Mouse (Mus musculus): ENCODE results near the gene Ptprn2. TPM values are rescaled to one million over a fixed set of nuclear protein-coding genes. Genes with fewer than 3 reads are reported as not detected.
A peak's percentile ranks its signal among the peaks of the same experiment; 100 is the strongest.

The Ptprn2 gene
- polyA plus RNA-seq, 1 experiment from 2014 or later = 0.30 TPM

DNA sequence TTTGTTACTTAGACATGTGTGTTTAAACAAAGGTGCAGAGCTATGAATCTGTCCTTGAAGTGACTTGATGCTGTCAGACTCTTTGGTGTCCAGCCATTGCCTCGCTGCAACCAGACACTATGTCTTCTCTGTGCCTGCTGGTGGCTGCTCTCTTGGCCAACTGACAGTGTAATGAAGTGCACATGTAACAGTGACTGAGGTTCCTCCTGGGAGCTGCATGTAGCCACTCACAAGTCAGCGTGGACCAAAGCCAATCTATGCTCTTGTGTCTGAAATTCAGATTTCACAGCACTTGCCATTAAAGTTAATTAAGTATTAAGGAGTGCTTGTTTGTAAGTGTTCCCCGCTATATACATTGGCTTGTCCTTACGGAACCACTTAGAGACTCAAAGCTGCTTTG is 537.7 kb downstream of the Ptprn2 start:
- WGBS = 58% methylated on average over 4 of the region's 4 CpGs
- Histone ChIP-seq H3K36me3 (ENCODE audit: insufficient read depth) (no peaks in the 10 kb centered on the region), H3K9me3 (ENCODE audit: low read depth, low read length) (no peaks in the 10 kb centered on the region), H3K4me3 (ENCODE audit: low read depth, low read length) (no peak overlapping the region), H3K4me2 (no peak overlapping the region), H3K27ac (ENCODE audit: low read depth) (no peak overlapping the region), H3K4me1 (ENCODE audit: insufficient read depth) (peaks cover 8% of the 10 kb centered on the region; the same call in 1 of the 2 replicates), H3K27me3 (ENCODE audit: insufficient read depth, low read length) (no peaks in the 10 kb centered on the region), H3K9ac (no peak overlapping the region)
- DNase-seq (peak; percentile 76), ATAC-seq (ENCODE audit: insufficient read depth) (peak; percentile 83; the same call in 1 of the 2 replicates)
- no peak for TF ChIP-seq CTCF (IDR thresholded peaks at IDR 0.05; ENCODE audit: low read depth)

DNA sequence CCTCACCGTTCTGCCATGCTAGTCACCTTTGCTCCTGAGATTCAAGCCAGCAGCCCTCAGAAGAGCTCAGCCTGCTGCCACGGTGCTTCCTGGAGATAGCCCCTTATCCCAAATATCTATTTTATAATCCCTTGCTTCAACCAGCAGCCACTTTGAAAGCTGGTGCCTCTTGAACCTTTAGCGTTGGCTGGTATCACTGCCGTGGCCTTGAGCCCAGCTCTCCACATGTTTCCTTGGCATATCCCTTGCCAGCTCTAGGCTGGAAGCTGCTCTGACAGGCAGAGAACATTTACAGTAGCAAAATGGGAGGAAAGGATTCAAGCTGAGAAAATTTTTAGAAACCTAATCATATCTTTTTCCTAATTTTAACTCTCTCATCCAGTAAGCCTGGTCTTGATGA is 539.4 kb downstream of the Ptprn2 start:
- no peak for TF ChIP-seq CTCF (IDR thresholded peaks at IDR 0.05; ENCODE audit: low read depth)
- DNase-seq (no peak), ATAC-seq (ENCODE audit: insufficient read depth) (no peak)
- peaks cover 8% of the 10 kb centered on the region; the same call in 1 of the 2 replicates for H3K4me1 ChIP-seq (ENCODE audit: insufficient read depth)
- 61% methylated on average over 4 of the region's 4 CpGs for WGBS
- no peaks in the 10 kb centered on the region for H3K9me3 ChIP-seq (ENCODE audit: low read depth, low read length)
- H3K36me3 ChIP-seq (ENCODE audit: insufficient read depth) = no peaks in the 10 kb centered on the region
- H3K9ac ChIP-seq = no peak overlapping the region
- no peak overlapping the region for H3K4me2 ChIP-seq
- H3K27ac ChIP-seq (ENCODE audit: low read depth) = no peak overlapping the region
- H3K4me3 ChIP-seq (ENCODE audit: low read depth, low read length) = no peak overlapping the region
- no peaks in the 10 kb centered on the region for H3K27me3 ChIP-seq (ENCODE audit: insufficient read depth, low read length)

DNA sequence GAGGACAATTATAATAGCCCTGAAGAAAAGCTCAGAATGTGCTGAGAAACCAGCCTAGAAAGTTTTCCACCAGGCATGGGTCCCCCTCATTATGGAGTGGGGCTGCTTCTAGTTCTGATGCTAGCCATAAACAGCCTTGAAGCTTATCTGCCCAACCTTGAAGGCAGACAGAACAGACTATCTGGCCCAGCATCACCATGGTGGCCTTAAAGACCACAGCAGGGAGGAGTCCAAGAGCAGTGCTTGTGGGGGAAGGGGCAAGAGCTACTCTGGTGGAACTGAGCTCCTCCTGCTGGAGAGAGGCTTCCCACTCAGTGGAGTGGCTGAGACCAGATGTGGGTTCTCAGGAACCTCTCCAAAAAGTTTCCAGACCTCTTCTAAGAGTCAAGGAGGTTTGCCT is 540.2 kb downstream of the Ptprn2 start:
- no peaks in the 10 kb centered on the region for H3K27me3 ChIP-seq (ENCODE audit: insufficient read depth, low read length)
- no peaks in the 10 kb centered on the region for H3K9me3 ChIP-seq (ENCODE audit: low read depth, low read length)
- H3K4me2 ChIP-seq = no peak overlapping the region
- H3K4me3 ChIP-seq (ENCODE audit: low read depth, low read length) = no peak overlapping the region
- no peak overlapping the region for H3K9ac ChIP-seq
- H3K36me3 ChIP-seq (ENCODE audit: insufficient read depth) = no peaks in the 10 kb centered on the region
- H3K27ac ChIP-seq (ENCODE audit: low read depth) = no peak overlapping the region
- H3K4me1 ChIP-seq (ENCODE audit: insufficient read depth) = peaks cover 8% of the 10 kb centered on the region; the same call in 1 of the 2 replicates
- no peak for ATAC-seq (ENCODE audit: insufficient read depth)
- no peak for DNase-seq
- TF ChIP-seq CTCF (IDR thresholded peaks at IDR 0.05; ENCODE audit: low read depth) = peak; percentile 20; the same call in 1 of the 2 replicates

DNA sequence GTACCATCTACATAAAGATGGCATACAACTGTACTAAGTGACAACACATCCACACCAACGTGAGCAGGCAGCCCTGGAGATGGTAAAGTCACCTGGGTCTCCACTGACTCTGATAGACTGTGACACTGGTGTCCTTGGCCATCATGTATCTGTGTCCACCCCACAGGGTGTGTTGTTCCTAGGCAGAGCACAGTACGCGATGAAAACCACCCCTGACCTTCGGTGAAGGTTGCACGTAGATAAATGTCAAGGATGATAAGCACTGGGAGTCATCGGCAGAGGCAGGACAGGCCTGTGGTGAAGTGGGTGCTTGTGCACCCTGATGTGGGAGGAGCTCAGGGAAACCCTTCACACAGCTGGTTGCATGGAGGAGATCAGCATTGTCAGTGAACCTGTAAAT is 541.8 kb downstream of the Ptprn2 start:
- no peak for TF ChIP-seq CTCF (IDR thresholded peaks at IDR 0.05; ENCODE audit: low read depth)
- Histone ChIP-seq H3K4me3 (ENCODE audit: low read depth, low read length) (no peak overlapping the region), H3K4me2 (no peak overlapping the region), H3K9me3 (ENCODE audit: low read depth, low read length) (no peaks in the 10 kb centered on the region), H3K27me3 (ENCODE audit: insufficient read depth, low read length) (no peaks in the 10 kb centered on the region), H3K4me1 (ENCODE audit: insufficient read depth) (peaks cover 8% of the 10 kb centered on the region; the same call in 1 of the 2 replicates), H3K36me3 (ENCODE audit: insufficient read depth) (no peaks in the 10 kb centered on the region), H3K27ac (ENCODE audit: low read depth) (no peak overlapping the region), H3K9ac (no peak overlapping the region)
- 80% methylated on average over 6 of the region's 6 CpGs for WGBS
- DNase-seq (no peak), ATAC-seq (ENCODE audit: insufficient read depth) (no peak)

DNA sequence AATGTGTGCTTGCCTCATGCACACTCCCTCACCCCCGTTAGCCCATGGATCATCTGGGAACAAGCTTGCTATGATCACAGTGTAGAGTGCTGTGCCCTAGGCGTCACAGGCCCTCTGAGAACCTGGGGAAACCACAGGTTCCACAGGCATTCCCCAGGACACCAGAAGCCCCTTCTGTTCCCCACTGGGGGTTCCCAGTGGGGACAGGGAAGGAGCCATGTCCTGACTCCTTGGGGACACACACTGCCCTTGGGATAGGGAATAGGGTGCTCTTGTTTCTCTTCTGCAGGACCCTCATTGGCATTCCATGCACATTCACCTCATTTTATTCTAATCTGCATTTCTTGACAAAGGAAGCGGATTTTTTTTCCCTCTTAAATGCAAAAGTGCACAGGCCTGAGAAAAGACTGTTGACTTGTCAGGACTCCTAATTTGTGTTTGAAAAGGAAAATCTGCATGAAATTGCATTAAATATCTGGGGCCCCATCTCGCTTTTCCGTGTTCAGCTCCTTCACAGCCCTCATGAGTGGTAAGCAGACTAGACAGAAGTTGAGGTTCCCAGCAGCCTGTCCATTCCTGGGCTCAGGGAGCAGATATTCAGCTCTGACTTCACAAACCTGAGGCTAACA is 542.9 kb downstream of the Ptprn2 start:
- Histone ChIP-seq H3K36me3 (ENCODE audit: insufficient read depth) (no peaks in the 10 kb centered on the region), H3K27ac (ENCODE audit: low read depth) (no peak overlapping the region), H3K4me3 (ENCODE audit: low read depth, low read length) (no peak overlapping the region), H3K4me2 (no peak overlapping the region), H3K9ac (no peak overlapping the region), H3K27me3 (ENCODE audit: insufficient read depth, low read length) (no peaks in the 10 kb centered on the region), H3K9me3 (ENCODE audit: low read depth, low read length) (no peaks in the 10 kb centered on the region), H3K4me1 (ENCODE audit: insufficient read depth) (peaks cover 6% of the 10 kb centered on the region; the same call in 1 of the 2 replicates)
- DNase-seq (no peak), ATAC-seq (ENCODE audit: insufficient read depth) (no peak)
- TF ChIP-seq CTCF (IDR thresholded peaks at IDR 0.05; ENCODE audit: low read depth) = no peak
- WGBS = 68% methylated on average over 5 of the region's 5 CpGs

DNA sequence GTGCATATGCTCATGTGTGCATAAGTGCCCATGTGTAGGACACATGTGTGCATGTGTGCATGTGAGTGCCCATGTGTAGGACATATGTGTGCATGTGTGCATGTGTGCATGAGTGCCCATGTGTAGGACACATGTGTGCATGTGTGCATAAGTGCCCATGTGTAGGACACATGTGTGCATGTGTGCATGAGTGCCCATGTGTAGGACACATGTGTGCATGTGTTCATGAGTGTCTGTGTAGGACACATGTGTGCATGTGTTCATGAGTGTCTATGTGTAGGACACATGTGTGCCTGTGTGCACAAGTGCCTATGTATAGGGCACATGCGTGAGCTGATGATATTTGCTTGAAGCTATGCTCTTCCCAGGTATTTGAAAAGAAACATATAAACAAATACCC is 547.7 kb downstream of the Ptprn2 start:
- no peak for DNase-seq
- no peak for TF ChIP-seq CTCF (IDR thresholded peaks at IDR 0.05; ENCODE audit: low read depth)
- 93% methylated on average over 1 of the region's 1 CpGs for WGBS
- no peaks in the 10 kb centered on the region for H3K4me1 ChIP-seq (ENCODE audit: insufficient read depth)
- H3K4me3 ChIP-seq (ENCODE audit: low read depth, low read length) = no peak overlapping the region
- ATAC-seq (ENCODE audit: insufficient read depth) = no peak
- H3K27ac ChIP-seq (ENCODE audit: low read depth) = no peak overlapping the region
- no peaks in the 10 kb centered on the region for H3K27me3 ChIP-seq (ENCODE audit: insufficient read depth, low read length)
- no peak overlapping the region for H3K4me2 ChIP-seq
- H3K9ac ChIP-seq = no peak overlapping the region
- no peaks in the 10 kb centered on the region for H3K9me3 ChIP-seq (ENCODE audit: low read depth, low read length)
- no peaks in the 10 kb centered on the region for H3K36me3 ChIP-seq (ENCODE audit: insufficient read depth)

DNA sequence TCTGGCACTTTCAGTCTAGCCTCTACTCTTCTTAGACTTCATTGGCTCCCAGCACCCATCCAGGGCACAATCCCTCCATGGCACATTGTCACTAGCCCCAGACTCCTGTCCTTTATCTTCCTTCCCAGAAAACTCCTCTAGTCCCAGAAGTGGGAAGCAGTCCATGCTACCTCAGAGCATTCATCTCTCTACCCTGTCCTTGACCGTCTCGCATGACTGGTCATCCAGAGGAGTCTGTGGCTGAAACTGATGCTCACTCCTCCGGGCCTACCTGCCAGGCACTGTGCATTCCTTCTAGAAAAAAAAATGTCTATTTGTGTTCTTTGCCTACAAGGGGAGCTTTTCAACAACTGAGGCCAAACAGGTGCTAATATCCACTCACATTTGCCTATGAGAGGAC is 549.0 kb downstream of the Ptprn2 start:
- no peak overlapping the region for H3K27ac ChIP-seq (ENCODE audit: low read depth)
- no peak overlapping the region for H3K9ac ChIP-seq
- WGBS = 85% methylated on average over 3 of the region's 3 CpGs
- H3K4me3 ChIP-seq (ENCODE audit: low read depth, low read length) = no peak overlapping the region
- H3K9me3 ChIP-seq (ENCODE audit: low read depth, low read length) = no peaks in the 10 kb centered on the region
- no peaks in the 10 kb centered on the region for H3K4me1 ChIP-seq (ENCODE audit: insufficient read depth)
- no peaks in the 10 kb centered on the region for H3K36me3 ChIP-seq (ENCODE audit: insufficient read depth)
- ATAC-seq (ENCODE audit: insufficient read depth) (no peak), DNase-seq (no peak)
- no peak overlapping the region for H3K4me2 ChIP-seq
- TF ChIP-seq CTCF (IDR thresholded peaks at IDR 0.05; ENCODE audit: low read depth) = no peak
- H3K27me3 ChIP-seq (ENCODE audit: insufficient read depth, low read length) = no peaks in the 10 kb centered on the region

Data from lung, embryonic 14.5 days (tissue).